Mouse (Mus musculus) embryonic fibroblast, embryonic 13.5 days (primary cell): ENCODE measurements at regions not wholly inside any gene's neighbourhood (a gene's known extent, or its start where the extent isn't known, plus 50 kb on each side); places are given as distances from the start of the nearest gene placed in this dataset.

Experiments
- CTCF ChIP-seq: IDR thresholded peaks from 2 replicates; pipeline ENCODE4 v1.5.1; 2011; ENCODE audit warnings: mild to moderate bottlenecking, control low read depth, low read length, moderate library complexity, borderline replicate concordance; ENCODE audit not compliant: insufficient read depth
- POLR2A ChIP-seq: IDR thresholded peaks from 2 replicates; pipeline ENCODE4 v1.6.1; 2011; ENCODE audit warnings: low read depth, mild to moderate bottlenecking, control low read depth, low read length, moderate library complexity

- no peak for TF ChIP-seq POLR2A
- no peak for TF ChIP-seq CTCF
Measured at GRCm38 (mm10) chr13:33721851-33722250, 60.6 kb downstream of the Serpinb6d start.
